Mouse (Mus musculus) kidney, embryonic 15.5 days (tissue): ENCODE measurements around the gene Prm2. TPM values are rescaled to one million over a fixed set of nuclear protein-coding genes. Genes with fewer than 3 reads are reported as not detected.
"Not testable (repeated sequence)": the region's sequence is repeated elsewhere in the genome, so short reads cannot be mapped to it uniquely, and the experiment has no call there.

Experiments used
- ATAC-seq: fragments of 200-750 bp; cut with Nextera tagmentation; replicated peaks from 2 replicates; pipeline ENCODE4 v1.8.0; 2017; ENCODE audit warnings: moderate TSS enrichment; ENCODE audit not compliant: low FRiP score
- H3K27ac ChIP-seq: fragments of 300-500 bp; sonication (generic); 2 replicates; pipeline ENCODE4 v1.5.1; 2015; ENCODE audit warnings: mild to moderate bottlenecking, inconsistent platforms
- H3K27me3 ChIP-seq: fragments of 300-500 bp; sonication (generic); 2 replicates; pipeline ENCODE4 v1.6.1; 2015; ENCODE audit warnings: inconsistent platforms
- H3K36me3 ChIP-seq: fragments of 300-500 bp; sonication (generic); 2 replicates; pipeline ENCODE4 v1.6.1; 2015; ENCODE audit warnings: inconsistent platforms
- H3K4me1 ChIP-seq: fragments of 300-500 bp; sonication (generic); 2 replicates; pipeline ENCODE4 v1.6.1; 2015; ENCODE audit warnings: inconsistent platforms
- H3K4me2 ChIP-seq: fragments of 300-500 bp; sonication (generic); 2 replicates; pipeline ENCODE4 v1.6.1; 2015; ENCODE audit warnings: moderate library complexity, mild to moderate bottlenecking, inconsistent platforms
- H3K4me3 ChIP-seq: fragments of 300-500 bp; sonication (generic); replicated peaks from 2 replicates; pipeline ENCODE4 v1.5.1; 2015; ENCODE audit warnings: mild to moderate bottlenecking, inconsistent platforms
- H3K9ac ChIP-seq: fragments of 300-500 bp; sonication (generic); 2 replicates; pipeline ENCODE4 v1.6.1; 2015; ENCODE audit warnings: mild to moderate bottlenecking, inconsistent platforms
- H3K9me3 ChIP-seq: fragments of 300-500 bp; sonication (generic); replicated peaks from 2 replicates; pipeline ENCODE4 v1.6.1; 2016; ENCODE audit warnings: inconsistent platforms
- WGBS: fragments of 180-500 bp; shearing (Covaris S2); methylation state at CpG from one replicate; pipeline ENCODE4 v1.1.7; 2015; ENCODE audit warnings: mixed read lengths; 5-methylcytosine and 5-hydroxymethylcytosine counted together
- polyA plus RNA-seq: library from polyadenylated mRNA; unstranded; fragments of >200 nt; fragmentation: Nextera tagmentation; extraction: Ambion mirVana; gene quantifications from 2 replicates; pipeline ENCODE4 v1.2.1, GENCODE M21; 2015

The Prm2 gene
- polyA plus RNA-seq, 1 experiment from 2014 or later, result not detected

- H3K4me1 ChIP-seq, result no peaks in the 10 kb centered on the region
- no peak within 1 kb of the TSS for H3K4me2 ChIP-seq
- no peak within 1 kb of the TSS for H3K9ac ChIP-seq
- no peaks in the 10 kb centered on the region for H3K27me3 ChIP-seq
- H3K27ac ChIP-seq, result no peak within 1 kb of the TSS
- no peak within 1 kb of the TSS for H3K4me3 ChIP-seq
- 75% methylated on average over 10 of the region's 10 CpGs for WGBS
- ATAC-seq, result no peak
- H3K9me3 ChIP-seq, result no peaks in the 10 kb centered on the region
- no peaks in the 10 kb centered on the region for H3K36me3 ChIP-seq
Observed at GRCm38 (mm10) chr16:10805789-10806527, 10.0 kb upstream of the Prm2 start, which contains the start of gene Prm1. Gene Prm1 (minus strand): TSS chr16:10805839.

- not testable (repeated sequence) for H3K27ac ChIP-seq, H3K4me1 ChIP-seq, ATAC-seq, H3K27me3 ChIP-seq, H3K9ac ChIP-seq, H3K36me3 ChIP-seq, H3K4me3 ChIP-seq, H3K9me3 ChIP-seq, H3K4me2 ChIP-seq
- 87% methylated on average over 3 of the region's 3 CpGs for WGBS
Observed at GRCm38 (mm10) chr16:10802420-10802819, 6.5 kb upstream of the Prm2 start.

GRCm38 (mm10) chr16:10790702-10791101, 5.2 kb downstream of the Prm2 start, which contains the start of gene Prm3:
Gene Prm3 (minus strand): TSS chr16:10790914.
- H3K9me3 ChIP-seq, result no peaks in the 10 kb centered on the region
- peaks cover 25% of the 10 kb centered on the region for H3K4me1 ChIP-seq
- no peak for ATAC-seq
- H3K27ac ChIP-seq, result no peak within 1 kb of the TSS
- H3K36me3 ChIP-seq, result no peaks in the 10 kb centered on the region
- H3K4me3 ChIP-seq, result no peak within 1 kb of the TSS
- WGBS, result 81% methylated on average over 9 of the region's 9 CpGs
- no peak within 1 kb of the TSS for H3K4me2 ChIP-seq
- no peak within 1 kb of the TSS for H3K9ac ChIP-seq
- peaks cover 11% of the 10 kb centered on the region for H3K27me3 ChIP-seq

GRCm38 (mm10) chr16:10788866-10789265, 7.1 kb downstream of the Prm2 start:
- 52% methylated on average over 4 of the region's 4 CpGs for WGBS
- H3K9ac ChIP-seq, result no peak overlapping the region
- H3K4me2 ChIP-seq, result no peak overlapping the region
- ATAC-seq, result no peak
- no peaks in the 10 kb centered on the region for H3K27me3 ChIP-seq
- no peaks in the 10 kb centered on the region for H3K9me3 ChIP-seq
- no peak overlapping the region for H3K4me3 ChIP-seq
- H3K27ac ChIP-seq, result no peak overlapping the region
- no peaks in the 10 kb centered on the region for H3K36me3 ChIP-seq
- peaks cover 36% of the 10 kb centered on the region for H3K4me1 ChIP-seq

GRCm38 (mm10) chr16:10788271-10788670, 7.7 kb downstream of the Prm2 start, which contains the start of gene Tnp2:
Gene Tnp2 (minus strand): TSS chr16:10788660.
- Histone ChIP-seq H3K4me3 (no peak within 1 kb of the TSS), H3K9me3 (no peaks in the 10 kb centered on the region), H3K27ac (peak within 1 kb of the TSS; percentile 45; the same call in 1 of the 2 replicates), H3K9ac (no peak within 1 kb of the TSS), H3K36me3 (no peaks in the 10 kb centered on the region), H3K4me2 (no peak within 1 kb of the TSS), H3K27me3 (no peaks in the 10 kb centered on the region), H3K4me1 (peaks cover 41% of the 10 kb centered on the region)
- ATAC-seq, result no peak
- WGBS, result 42% methylated on average over 16 of the region's 16 CpGs

GRCm38 (mm10) chr16:10787548-10788058, 8.3 kb downstream of the Prm2 start:
- Histone ChIP-seq H3K9me3 (no peaks in the 10 kb centered on the region), H3K4me1 (peaks cover 47% of the 10 kb centered on the region), H3K27ac (peak overlapping the region; percentile 45; the same call in 1 of the 2 replicates), H3K4me2 (no peak overlapping the region), H3K36me3 (no peaks in the 10 kb centered on the region), H3K9ac (no peak overlapping the region), H3K4me3 (no peak overlapping the region), H3K27me3 (no peaks in the 10 kb centered on the region)
- WGBS, result 81% methylated on average over 7 of the region's 7 CpGs
- ATAC-seq, result no peak

GRCm38 (mm10) chr16:10786782-10787547, 9.0 kb downstream of the Prm2 start:
- Histone ChIP-seq H3K4me2 (peak overlapping the region; percentile 97; the same call in 1 of the 2 replicates), H3K4me1 (peaks cover 54% of the 10 kb centered on the region), H3K36me3 (no peaks in the 10 kb centered on the region), H3K9me3 (no peaks in the 10 kb centered on the region), H3K9ac (no peak overlapping the region), H3K4me3 (no peak overlapping the region), H3K27me3 (no peaks in the 10 kb centered on the region), H3K27ac (peak overlapping the region; percentile 99)
- no peak for ATAC-seq
- 55% methylated on average over 4 of the region's 4 CpGs for WGBS

- peaks cover 60% of the 10 kb centered on the region for H3K4me1 ChIP-seq
- peak overlapping the region; percentile 99 for H3K27ac ChIP-seq
- H3K4me3 ChIP-seq, result peak overlapping the region; percentile 79
- H3K4me2 ChIP-seq, result peak overlapping the region; percentile 97
- 2% methylated on average over 9 of the region's 9 CpGs for WGBS
- H3K36me3 ChIP-seq, result no peaks in the 10 kb centered on the region
- no peaks in the 10 kb centered on the region for H3K27me3 ChIP-seq
- H3K9ac ChIP-seq, result peak overlapping the region; percentile 75
- H3K9me3 ChIP-seq, result no peaks in the 10 kb centered on the region
- peak; percentile 33 for ATAC-seq
Observed at GRCm38 (mm10) chr16:10786288-10786687, 9.6 kb downstream of the Prm2 start.

GRCm38 (mm10) chr16:10785371-10786231, 10.3 kb downstream of the Prm2 start, which contains the start of gene Socs1:
Gene Socs1 (minus strand): TSS chr16:10785536.
- Histone ChIP-seq H3K36me3 (no peaks in the 10 kb centered on the region), H3K4me1 (peaks cover 60% of the 10 kb centered on the region), H3K9ac (peak within 1 kb of the TSS; percentile 75), H3K27me3 (no peaks in the 10 kb centered on the region), H3K4me3 (peak within 1 kb of the TSS; percentile 79), H3K4me2 (peak within 1 kb of the TSS; percentile 97), H3K27ac (peak within 1 kb of the TSS; percentile 99), H3K9me3 (no peaks in the 10 kb centered on the region)
- peak; percentile 87 for ATAC-seq
- WGBS, result under 1% methylated on average over 58 of the region's 59 CpGs

GRCm38 (mm10) chr16:10784793-10785370, 11.1 kb downstream of the Prm2 start:
- Histone ChIP-seq H3K9ac (peak overlapping the region; percentile 75), H3K36me3 (no peaks in the 10 kb centered on the region), H3K27me3 (no peaks in the 10 kb centered on the region), H3K4me3 (peak overlapping the region; percentile 79), H3K4me2 (peak overlapping the region; percentile 97), H3K9me3 (no peaks in the 10 kb centered on the region), H3K4me1 (peaks cover 63% of the 10 kb centered on the region), H3K27ac (peak overlapping the region; percentile 99)
- 1% methylated on average over 43 of the region's 55 CpGs for WGBS
- ATAC-seq, result peak; percentile 80
